Mouse (Mus musculus) kidney, adult 2 months (tissue): Measurements from ENCODE around the gene Exosc6. TPM values are rescaled to one million over a fixed set of nuclear protein-coding genes. Genes with fewer than 3 reads are reported as not detected.
"Not testable (repeated sequence)": the region's sequence is repeated elsewhere in the genome, so short reads cannot be mapped to it uniquely, and the experiment has no call there.

ENCODE experiments used
- DNase-seq: peaks from one replicate; pipeline ENCODE4 v3.0.0; 2021
- H3K27ac ChIP-seq: fragments of 200-500 bp; 2 replicates; pipeline ENCODE4 v1.5.1; 2012; ENCODE audit warnings: low read depth, low read length, control low read depth, inconsistent platforms; ENCODE audit not compliant: insufficient read depth
- H3K27me3 ChIP-seq: fragments of 200-500 bp; replicated peaks from 2 replicates; pipeline ENCODE4 v1.6.1; 2012; ENCODE audit warnings: mild to moderate bottlenecking, moderate library complexity, low read length, inconsistent platforms; ENCODE audit not compliant: control insufficient read depth, insufficient read depth
- H3K36me3 ChIP-seq: fragments of 200-500 bp; 2 replicates; pipeline ENCODE4 v1.6.1; 2012; ENCODE audit warnings: mild to moderate bottlenecking, moderate library complexity, low read length, inconsistent platforms; ENCODE audit not compliant: control insufficient read depth, insufficient read depth
- H3K4me1 ChIP-seq: fragments of 200-500 bp; 2 replicates; pipeline ENCODE4 v1.6.1; 2011; ENCODE audit warnings: low read length; ENCODE audit not compliant: control insufficient read depth, insufficient read depth
- H3K4me3 ChIP-seq: fragments of 200-500 bp; 2 replicates; pipeline ENCODE4 v1.5.1; 2011; ENCODE audit warnings: mild to moderate bottlenecking, low read depth, low read length, control low read depth; ENCODE audit not compliant: insufficient read depth
- CTCF ChIP-seq: fragments of 200-500 bp; conservative IDR thresholded peaks from 2 replicates; pipeline ENCODE4 v1.5.1; 2011; ENCODE audit warnings: low read depth, mild to moderate bottlenecking, control low read depth, low read length, moderate library complexity, mixed read lengths; ENCODE audit not compliant: insufficient read depth, insufficient read length
- POLR2A ChIP-seq: fragments of 200-500 bp; IDR thresholded peaks from one replicate; pipeline ENCODE4 v1.6.1; 2011; ENCODE audit warnings: low read depth, low read length, control low read depth
- WGBS: fragments of 180-500 bp; shearing (Covaris S2); methylation state at CpG from one replicate; pipeline ENCODE4 v1.1.7; 2018; 5-methylcytosine and 5-hydroxymethylcytosine counted together
- polyA plus RNA-seq: library from polyadenylated mRNA; depleted of rRNA; stranded (reverse); fragments of >200 nt; gene quantifications from 2 replicates; pipeline ENCODE4 v1.2.3, GENCODE M21; 2012

Gene Exosc6
- polyA plus RNA-seq, 1 experiment: not detected

DNA sequence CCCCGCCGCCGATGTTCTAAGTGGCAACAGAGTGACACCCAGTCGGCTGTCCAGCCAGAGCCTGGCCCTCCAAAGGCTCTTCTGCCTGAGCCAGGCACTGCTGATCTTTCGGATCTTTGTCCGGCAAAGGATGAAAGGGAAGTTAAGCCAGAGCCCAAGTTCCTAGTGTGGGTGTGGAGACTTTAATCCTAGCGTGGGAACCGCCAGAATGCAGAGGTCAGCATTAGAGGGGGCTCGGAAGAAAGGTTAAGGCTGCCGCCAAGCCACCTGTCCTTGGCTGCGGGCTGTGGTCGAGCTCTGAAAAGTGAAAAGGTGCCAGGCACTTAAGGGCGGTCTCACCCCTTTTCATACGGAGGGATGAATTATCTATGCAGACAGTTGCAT, 5.5 kb downstream of the Exosc6 start:
- Histone ChIP-seq H3K27ac (no peak overlapping the region), H3K27me3 (no peaks in the 10 kb centered on the region), H3K36me3 (no peaks in the 10 kb centered on the region), H3K4me3 (peak overlapping the region; percentile 52), H3K4me1 (peaks cover 4% of the 10 kb centered on the region; the same call in 1 of the 2 replicates)
- no peak for DNase-seq
- TF ChIP-seq CTCF: no peak
- WGBS: 20% methylated on average over 14 of the region's 14 CpGs

GRCm38 (mm10) chr8:111062072-111062757, 6.1 kb downstream of the Exosc6 start:
- Histone ChIP-seq H3K4me1 (peaks cover 1% of the 10 kb centered on the region; the same call in 1 of the 2 replicates), H3K4me3 (peak overlapping the region; percentile 52), H3K36me3 (no peaks in the 10 kb centered on the region), H3K27me3 (no peaks in the 10 kb centered on the region), H3K27ac (no peak overlapping the region)
- peak; percentile 86 for DNase-seq
- TF ChIP-seq CTCF: no peak
- no peak for TF ChIP-seq POLR2A
- 27% methylated on average over 27 of the region's 27 CpGs for WGBS

DNA sequence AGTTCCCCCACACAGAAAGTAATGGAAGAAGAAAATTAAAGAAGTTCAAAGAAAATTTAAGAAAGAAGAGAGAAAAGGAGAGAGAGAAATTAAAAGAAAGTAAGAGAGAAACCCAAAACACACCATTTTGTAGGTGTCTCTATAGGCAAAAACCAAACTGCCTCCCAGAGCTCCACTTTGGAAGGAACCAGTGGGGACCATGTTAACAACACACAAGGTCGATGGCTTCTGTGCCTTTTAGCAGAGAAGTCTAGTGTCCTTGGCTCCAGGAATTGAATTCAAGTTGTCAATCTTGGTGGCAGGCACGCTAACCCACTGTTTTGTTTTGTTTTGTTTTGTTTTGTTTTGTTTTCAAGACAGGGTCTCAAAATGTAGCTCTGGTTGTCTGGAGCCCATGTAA, 6.8 kb downstream of the Exosc6 start:
- Histone ChIP-seq H3K27me3 (no peaks in the 10 kb centered on the region), H3K36me3 (no peaks in the 10 kb centered on the region), H3K4me1 (no peaks in the 10 kb centered on the region), H3K4me3 (no peak overlapping the region), H3K27ac (no peak overlapping the region)
- 68% methylated on average over 2 of the region's 2 CpGs for WGBS
- DNase-seq: no peak
- TF ChIP-seq CTCF (no peak), POLR2A (no peak)

DNA sequence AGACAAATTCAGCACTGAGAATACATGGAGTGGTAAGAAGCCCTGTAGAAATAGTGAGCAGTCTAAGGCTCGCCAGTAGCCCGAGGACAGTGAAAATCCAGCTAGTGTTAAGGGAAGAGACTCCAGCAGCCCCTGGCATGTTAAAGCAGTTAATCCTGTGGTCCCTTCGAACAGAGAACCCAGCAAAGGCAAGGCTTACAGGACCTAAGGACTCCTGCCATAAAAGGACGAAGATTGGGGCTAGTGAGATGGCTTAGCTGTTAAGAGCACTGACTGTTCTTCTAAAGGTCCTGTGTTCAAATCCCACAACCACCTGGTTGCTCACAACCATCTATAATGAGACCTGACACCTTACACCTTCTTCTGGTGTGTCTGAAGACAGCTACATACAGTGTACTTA, 10.2 kb downstream of the Exosc6 start:
- 82% methylated on average over 4 of the region's 4 CpGs for WGBS
- TF ChIP-seq POLR2A (no peak), CTCF (no peak)
- no peak for DNase-seq
- Histone ChIP-seq H3K36me3 (no peaks in the 10 kb centered on the region), H3K27me3 (no peaks in the 10 kb centered on the region), H3K27ac (no peak overlapping the region), H3K4me3 (no peak overlapping the region), H3K4me1 (no peaks in the 10 kb centered on the region)

GRCm38 (mm10) chr8:111067439-111067838, 11.3 kb downstream of the Exosc6 start:
- Histone ChIP-seq H3K4me1 (no peaks in the 10 kb centered on the region), H3K27me3 (no peaks in the 10 kb centered on the region), H3K27ac (no peak overlapping the region), H3K36me3 (no peaks in the 10 kb centered on the region), H3K4me3 (no peak overlapping the region)
- 48% methylated on average over 10 of the region's 10 CpGs for WGBS
- TF ChIP-seq CTCF (no peak), POLR2A (no peak)
- no peak for DNase-seq

- H3K4me1 ChIP-seq, DNase-seq: not testable (repeated sequence)
- WGBS: 93% methylated on average over 9 of the region's 9 CpGs
Measured at GRCm38 (mm10) chr8:111068660-111069059, 12.5 kb downstream of the Exosc6 start.

DNA sequence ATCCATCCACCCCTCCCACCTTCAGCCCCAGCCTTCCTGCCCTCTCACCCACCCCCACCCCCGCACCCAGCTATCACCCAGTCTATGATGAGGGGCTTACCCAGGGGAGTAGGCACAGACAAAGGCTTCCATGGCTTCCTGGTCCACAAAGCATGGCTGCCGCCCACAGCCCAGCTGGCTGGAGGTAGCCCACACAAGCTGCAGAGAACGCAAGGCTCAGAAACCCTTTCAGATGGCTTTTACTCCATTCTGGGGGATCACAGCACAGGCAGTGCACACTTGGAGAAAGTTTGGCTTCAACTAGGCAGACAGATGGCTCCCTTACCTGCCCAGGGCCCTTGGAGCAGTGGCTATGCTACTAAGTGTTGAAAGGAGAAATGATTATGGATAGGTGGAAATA, 19.8 kb downstream of the Exosc6 start:
- no peaks in the 10 kb centered on the region for H3K27me3 ChIP-seq
- 92% methylated on average over 3 of the region's 3 CpGs for WGBS
- H3K4me1 ChIP-seq: peaks cover 9% of the 10 kb centered on the region; the same call in 1 of the 2 replicates
- TF ChIP-seq POLR2A: no peak
- TF ChIP-seq CTCF: no peak
- no peak overlapping the region for H3K27ac ChIP-seq
- DNase-seq: no peak
- no peaks in the 10 kb centered on the region for H3K36me3 ChIP-seq
- H3K4me3 ChIP-seq: no peak overlapping the region

More at GRCm38 (mm10) chr8:111068660-111069059, 12.5 kb downstream of the Exosc6 start:
- H3K27me3 ChIP-seq, H3K27ac ChIP-seq, H3K36me3 ChIP-seq, H3K4me3 ChIP-seq: not testable (repeated sequence)
